Comparison of ENCODE assay signal across 8 mouse cellular contexts in genomic region chr7:79660291-79661150, GRCm38 (mm10). TPM values are rescaled to one million over a fixed set of nuclear protein-coding genes. Genes with fewer than 3 reads are reported as not detected.
DNase-seq lines count a peak whose midpoint lies in the region; ATAC-seq and TF ChIP-seq lines count a peak whose summit lies in the region.

No protein-coding gene starts in this region.

- H3K36me3 ChIP-seq in heart, embryonic 10.5 days = peaks cover 1% of the 10 kb centered on the region
- H3K36me3 ChIP-seq in CH12.LX (replicated peaks in 1 of 2; ENCODE audit: control insufficient read depth in 1 of 2, insufficient read depth in 1 of 2, low read length in 1 of 2) = peaks cover under 1 to 19% of the 10 kb centered on the region in 2 experiments
- no peaks in the 10 kb centered on the region for H3K36me3 ChIP-seq in embryonic facial prominence, embryonic 14.5 days (ENCODE audit: control insufficient read depth, insufficient read depth, low read length)
- peaks cover 24% of the 10 kb centered on the region for H3K36me3 ChIP-seq in limb, embryonic 10.5 days
- peaks cover under 1% of the 10 kb centered on the region; the same call in 1 of the 2 replicates for H3K36me3 ChIP-seq in neural tube, embryonic 12.5 days

- no peak for TF ChIP-seq CTCF in CH12.LX (conservative IDR thresholded peaks at IDR 0.05 in 1 of 2, IDR thresholded peaks at IDR 0.05 in 1 of 2; ENCODE audit: low read depth in 2 of 2, low read length in 2 of 2)

- no peak for TF ChIP-seq POLR2A in CH12.LX (IDR thresholded peaks at IDR 0.05; ENCODE audit: low read depth, low read length)

- under 1% methylated on average over 73 of the region's 73 CpGs for WGBS in heart, embryonic 10.5 days
- under 1% methylated on average over 23 of the region's 73 CpGs for WGBS in embryonic facial prominence, embryonic 14.5 days
- under 1% methylated on average over 73 of the region's 73 CpGs for WGBS in limb, embryonic 10.5 days
- WGBS in neural tube, embryonic 12.5 days = 1% methylated on average over 73 of the region's 73 CpGs

- in situ Hi-C loops in CH12.LX (cut with MboI; ENCODE audit: low pct_ligation_motif_present, low pct_unique_long_range_greater_than_20kb, low sequenced_read_pairs) = loop anchor here (5.0 kb wide), 1 partner anchor 67 kb away; no protein-coding TSS in a partner anchor

- H3K9me3 ChIP-seq in heart, embryonic 10.5 days = no peaks in the 10 kb centered on the region
- no peaks in the 10 kb centered on the region for H3K9me3 ChIP-seq in CH12.LX (replicated peaks; ENCODE audit: low read length)
- no peaks in the 10 kb centered on the region for H3K9me3 ChIP-seq in embryonic facial prominence, embryonic 14.5 days (ENCODE audit: control insufficient read depth, low read length)
- no peaks in the 10 kb centered on the region for H3K9me3 ChIP-seq in limb, embryonic 10.5 days (replicated peaks)
- no peaks in the 10 kb centered on the region for H3K9me3 ChIP-seq in neural tube, embryonic 12.5 days

- DNase-seq in heart, embryonic 10.5 days (ENCODE audit: low spot score) = no peak
- DNase-seq in heart, postnatal 10 days = no peak
- DNase-seq in CH12.LX (ENCODE audit: extremely low read depth) = no peak
- no peak for DNase-seq in embryonic facial prominence, embryonic 14.5 days (ENCODE audit: low spot score)
- no peak for DNase-seq in limb, embryonic 10.5 days (ENCODE audit: low spot score)
- DNase-seq in layer of hippocampus, adult 11-12 months (ENCODE audit: low spot score) = no peak
- no peak for DNase-seq in right cerebral cortex, postnatal 4 days

- TF ChIP-seq EP300 in CH12.LX (IDR thresholded peaks at IDR 0.05; ENCODE audit: low read length) = no peak

- peak overlapping the region; percentile 86 for H3K4me2 ChIP-seq in CH12.LX (ENCODE audit: insufficient read depth, low read depth, poor library complexity, severe bottlenecking)
- H3K4me2 ChIP-seq in embryonic facial prominence, embryonic 14.5 days (ENCODE audit: low read depth, low read length) = peak overlapping the region; percentile 90
- peak overlapping the region; percentile 99 for H3K4me2 ChIP-seq in neural tube, embryonic 12.5 days (replicated peaks)

- H3K9ac ChIP-seq in CH12.LX (ENCODE audit: insufficient read depth, low read depth) = peak overlapping the region; percentile 63
- H3K9ac ChIP-seq in embryonic facial prominence, embryonic 14.5 days (ENCODE audit: low read depth, low read length) = peak overlapping the region; percentile 83
- peak overlapping the region; percentile 80 for H3K9ac ChIP-seq in neural tube, embryonic 12.5 days

- peaks cover 17% of the 10 kb centered on the region for H3K4me1 ChIP-seq in heart, embryonic 10.5 days
- peaks cover 6 to 36% of the 10 kb centered on the region in 2 experiments for H3K4me1 ChIP-seq in CH12.LX (ENCODE audit: control insufficient read depth in 1 of 2, insufficient read depth in 2 of 2)
- peaks cover 19% of the 10 kb centered on the region for H3K4me1 ChIP-seq in embryonic facial prominence, embryonic 14.5 days (ENCODE audit: control insufficient read depth, insufficient read depth, low read length)
- H3K4me1 ChIP-seq in limb, embryonic 10.5 days = peaks cover 29% of the 10 kb centered on the region
- H3K4me1 ChIP-seq in neural tube, embryonic 12.5 days = peaks cover 27% of the 10 kb centered on the region

- intact Hi-C loops in heart, postnatal 10 days (cut with DNase I) = loop anchor here (5.0 kb wide), 1 partner anchor 67 kb away; no protein-coding TSS in a partner anchor

- dilution Hi-C loops in CH12.LX (cut with MboI; ENCODE audit: extremely low pct_ligation_motif_present, extremely low pct_unique_long_range_greater_than_20kb, low sequenced_read_pairs) = no loop called here

- TF ChIP-seq RAD21 in CH12.LX (IDR thresholded peaks at IDR 0.05; ENCODE audit: low read depth, low read length) = no peak

- peak; percentile 4; the same call in 1 of the 2 replicates for ATAC-seq in embryonic facial prominence, embryonic 14.5 days (ENCODE audit: low read depth)
- peak; percentile 23 for ATAC-seq in neural tube, embryonic 12.5 days (ENCODE audit: low FRiP score, low read depth)

- H3K27me3 ChIP-seq in heart, embryonic 10.5 days (ENCODE audit: insufficient read depth, poor library complexity, severe bottlenecking) = no peaks in the 10 kb centered on the region
- no peaks in the 10 kb centered on the region for H3K27me3 ChIP-seq in CH12.LX (replicated peaks)
- H3K27me3 ChIP-seq in embryonic facial prominence, embryonic 14.5 days (replicated peaks; ENCODE audit: control insufficient read depth, insufficient read depth, low read length) = no peaks in the 10 kb centered on the region
- no peaks in the 10 kb centered on the region for H3K27me3 ChIP-seq in limb, embryonic 10.5 days (ENCODE audit: low read depth, poor library complexity, severe bottlenecking)
- H3K27me3 ChIP-seq in neural tube, embryonic 12.5 days (replicated peaks) = no peaks in the 10 kb centered on the region

- peak overlapping the region; percentile 91 for H3K27ac ChIP-seq in heart, embryonic 10.5 days
- no peak overlapping the region for H3K27ac ChIP-seq in CH12.LX (ENCODE audit: insufficient read depth, low read depth)
- no peak overlapping the region for H3K27ac ChIP-seq in embryonic facial prominence, embryonic 14.5 days (replicated peaks; ENCODE audit: low read depth, low read length)
- peak overlapping the region; percentile 92 for H3K27ac ChIP-seq in limb, embryonic 10.5 days
- no peak overlapping the region for H3K27ac ChIP-seq in neural tube, embryonic 12.5 days

- peak overlapping the region; percentile 92 for H3K4me3 ChIP-seq in heart, embryonic 10.5 days
- H3K4me3 ChIP-seq in CH12.LX (replicated peaks in 1 of 3; ENCODE audit: low read depth in 2 of 3, low read length in 2 of 3, poor library complexity in 1 of 3) = peak overlapping the region; percentile 89 to 98 (median 91)
- H3K4me3 ChIP-seq in embryonic facial prominence, embryonic 14.5 days (ENCODE audit: low read depth, low read length) = peak overlapping the region; percentile 89
- H3K4me3 ChIP-seq in limb, embryonic 10.5 days = peak overlapping the region; percentile 92
- H3K4me3 ChIP-seq in neural tube, embryonic 12.5 days = peak overlapping the region; percentile 92

- peaks cover 53% of the 10 kb centered on the region for H3K79me2 ChIP-seq in CH12.LX (replicated peaks; ENCODE audit: control insufficient read depth, extremely low read depth, insufficient read depth, poor library complexity, severe bottlenecking)

TF ChIP-seq in CH12.LX, 34 proteins besides CTCF, POLR2A, EP300 and RAD21:
- TF ChIP-seq TCF12 (IDR thresholded peaks at IDR 0.05; ENCODE audit: low read depth, low read length) (0 out of 2 replicates have a peak, but pooled peaks have one; percentile 1), UBTF (IDR thresholded peaks at IDR 0.05; ENCODE audit: low read depth, low read length) (0 out of 2 replicates have a peak, but pooled peaks have one; percentile 29), BHLHE40 (IDR thresholded peaks at IDR 0.05; ENCODE audit: low read depth, low read length) (peak; percentile 29; the same call in 1 of the 2 replicates), JUND (conservative IDR thresholded peaks at IDR 0.05; ENCODE audit: low read depth, low read length) (no peak)

RNA-seq across cellular contexts. Expression of gene Ticrr, which starts 0.5 kb away (rescaled TPM):
- 9.2 and 15.5 TPM in 2 replicates for polyA plus RNA-seq in heart, embryonic 10.5 days (2016; fragmentation: Nextera tagmentation; extraction: Ambion mirVana)
- total RNA-seq in heart, postnatal 10 days (2021) = 1 to 10 TPM; 2.0 TPM
- total RNA-seq in CH12.LX (2012; rRNA removed) (10.2 and 11.5 TPM in 2 replicates), CH12.LX (2014; rRNA removed) (4.8 and 8.3 TPM in 2 replicates)
- 16.7 and 19.2 TPM in 2 replicates for polyA plus RNA-seq in CH12.LX (2012; ENCODE audit: insufficient read length, low read depth)
- 7.4 and 7.7 TPM in 2 replicates for polyA plus RNA-seq in embryonic facial prominence, embryonic 14.5 days (2014; fragmentation: Nextera tagmentation; extraction: Ambion mirVana)
- 19.7 and 20.3 TPM in 2 replicates for polyA plus RNA-seq in limb, embryonic 10.5 days (2016; fragmentation: Nextera tagmentation; extraction: Ambion mirVana)
- 9.1 TPM in 2 replicates for polyA plus RNA-seq in neural tube, embryonic 12.5 days (2016; fragmentation: Nextera tagmentation; extraction: Ambion mirVana)

RNA-seq across cellular contexts. Expression of gene Rhcg, which starts 43.1 kb away (rescaled TPM):
- polyA plus RNA-seq in heart, embryonic 10.5 days (2016; fragmentation: Nextera tagmentation; extraction: Ambion mirVana) = not detected in 2 replicates
- under 1 TPM in 1 of 2 experiments, not detected in 1; 0.26 TPM for total RNA-seq in heart, postnatal 10 days (2021)
- total RNA-seq in CH12.LX (2012; rRNA removed) (not detected in 2 replicates), CH12.LX (2014; rRNA removed) (not detected in 2 replicates)
- not detected in 2 replicates for polyA plus RNA-seq in CH12.LX (2012; ENCODE audit: insufficient read length, low read depth)
- polyA plus RNA-seq in embryonic facial prominence, embryonic 14.5 days (2014; fragmentation: Nextera tagmentation; extraction: Ambion mirVana) = 0.39 and 0.65 TPM in 2 replicates
- not detected in 2 replicates for polyA plus RNA-seq in limb, embryonic 10.5 days (2016; fragmentation: Nextera tagmentation; extraction: Ambion mirVana)
- 3.3 and 3.6 TPM in 2 replicates for polyA plus RNA-seq in neural tube, embryonic 12.5 days (2016; fragmentation: Nextera tagmentation; extraction: Ambion mirVana)

RNA-seq across cellular contexts. Expression of gene Kif7, which starts 55.0 kb away (rescaled TPM):
- 3.8 and 5.2 TPM in 2 replicates for polyA plus RNA-seq in heart, embryonic 10.5 days (2016; fragmentation: Nextera tagmentation; extraction: Ambion mirVana)
- total RNA-seq in heart, postnatal 10 days (2021) = 1 to 10 TPM; 3.2 to 3.9 TPM
- total RNA-seq in CH12.LX (2012; rRNA removed) (7.1 and 8.1 TPM in 2 replicates), CH12.LX (2014; rRNA removed) (4.7 and 4.8 TPM in 2 replicates)
- polyA plus RNA-seq in CH12.LX (2012; ENCODE audit: insufficient read length, low read depth) = 7.4 and 8.1 TPM in 2 replicates
- 5.3 and 6.2 TPM in 2 replicates for polyA plus RNA-seq in embryonic facial prominence, embryonic 14.5 days (2014; fragmentation: Nextera tagmentation; extraction: Ambion mirVana)
- 7.2 and 8.5 TPM in 2 replicates for polyA plus RNA-seq in limb, embryonic 10.5 days (2016; fragmentation: Nextera tagmentation; extraction: Ambion mirVana)
- polyA plus RNA-seq in neural tube, embryonic 12.5 days (2016; fragmentation: Nextera tagmentation; extraction: Ambion mirVana) = 6.0 and 6.2 TPM in 2 replicates

Comparison
In these comparisons a context has a peak if more than half of its experiments do, and no peak if none do; other contexts are left out.
1. H3K27ac ChIP-seq: peak in heart, embryonic 10.5 days (single experiment) and limb, embryonic 10.5 days (single experiment); none in CH12.LX (single experiment), embryonic facial prominence, embryonic 14.5 days (single experiment) and neural tube, embryonic 12.5 days (single experiment).
2. Peak in every context shown above with its lines, with median percentiles within 50 percentile points of each other: H3K4me3 ChIP-seq, H3K4me2 ChIP-seq and H3K9ac ChIP-seq.